Mouse (Mus musculus): ENCODE measurements at regions not wholly inside any gene's neighbourhood (a gene's known extent, or its start where the extent isn't known, plus 50 kb on each side); places are given as distances from the start of the nearest gene placed in this dataset.
"Not testable (repeated sequence)": the region's sequence is repeated elsewhere in the genome, so short reads cannot be mapped to it uniquely, and the experiment has no call there.

DNA sequence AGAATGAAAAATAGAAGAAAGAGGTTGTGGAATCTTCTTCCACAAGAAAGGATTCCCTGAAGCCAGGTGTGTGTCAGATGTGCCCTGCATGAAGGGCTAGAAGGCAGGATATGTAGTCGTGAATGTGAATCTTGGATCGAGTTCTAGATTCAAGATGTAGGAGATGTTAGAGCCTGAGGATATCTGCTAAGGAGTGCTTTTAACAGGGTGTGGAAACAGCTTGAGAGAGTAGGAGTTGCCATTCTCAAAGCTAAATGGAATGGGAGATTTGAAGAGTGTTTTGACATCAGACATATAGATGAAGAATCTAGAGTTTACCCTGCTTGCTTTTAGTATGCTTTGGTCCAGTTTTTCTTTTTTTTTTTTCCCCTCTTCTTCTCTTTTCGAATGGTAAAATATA is 590.3 kb downstream of the Sis start:
- peak in 1 of 2 experiments; percentile 27 for DNase-seq (ENCODE audit: low spot score in 2 of 2)

GRCm38 (mm10) chr3:72359906-72360305 is 607.8 kb downstream of the Sis start:
- DNase-seq (ENCODE audit: low spot score in 2 of 2), result not testable (repeated sequence)

DNA sequence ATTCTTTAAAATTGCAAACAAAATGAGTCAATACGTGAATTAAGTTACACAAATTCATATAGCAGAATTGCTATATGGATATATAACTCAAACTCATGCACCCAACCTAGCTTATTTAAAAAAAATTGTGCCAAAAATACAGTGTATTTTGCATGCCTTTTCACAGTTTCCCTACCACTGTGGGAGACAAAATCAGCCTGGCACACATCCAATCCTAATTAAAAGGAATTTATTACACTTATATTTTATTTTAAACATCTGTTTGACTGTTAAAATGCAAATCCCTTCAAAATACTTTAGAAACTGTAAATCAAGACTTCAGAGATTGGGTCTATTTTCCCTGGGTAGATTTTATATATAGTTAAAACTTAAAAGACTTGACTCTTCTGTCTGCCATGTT is 639.6 kb downstream of the Sis start:
- DNase-seq (ENCODE audit: low spot score in 2 of 2), result no peak

DNA sequence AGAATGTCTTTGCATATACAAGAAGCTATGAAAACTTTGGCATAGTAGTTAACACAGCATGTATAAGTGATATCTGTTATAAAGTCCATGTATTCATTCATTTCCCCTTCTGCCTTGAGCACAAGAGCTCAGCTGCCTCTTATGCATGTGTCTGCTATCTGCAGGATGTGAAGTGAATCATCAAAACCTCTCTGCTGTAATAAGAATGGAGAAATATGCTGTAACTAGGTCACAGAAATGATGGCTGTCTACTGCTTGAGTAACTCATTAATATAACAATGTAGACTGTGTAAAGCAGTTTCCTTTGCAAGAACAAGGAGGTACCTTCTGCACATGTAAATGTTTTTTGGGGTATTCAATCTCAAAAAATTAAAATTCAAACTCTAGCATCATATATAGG is 643.8 kb downstream of the Sis start:
- no peak for DNase-seq (ENCODE audit: low spot score in 2 of 2)

- no peak for DNase-seq (ENCODE audit: low spot score in 2 of 2)
Measured at GRCm38 (mm10) chr3:72304654-72305053, 663.0 kb downstream of the Sis start.
